Mouse (Mus musculus): ENCODE measurements around the gene Kdm1a. TPM values are rescaled to one million over a fixed set of nuclear protein-coding genes. Genes with fewer than 3 reads are reported as not detected.

Gene Kdm1a
- polyA plus RNA-seq, 1 experiment from 2014 or later = 76.5 TPM

DNA sequence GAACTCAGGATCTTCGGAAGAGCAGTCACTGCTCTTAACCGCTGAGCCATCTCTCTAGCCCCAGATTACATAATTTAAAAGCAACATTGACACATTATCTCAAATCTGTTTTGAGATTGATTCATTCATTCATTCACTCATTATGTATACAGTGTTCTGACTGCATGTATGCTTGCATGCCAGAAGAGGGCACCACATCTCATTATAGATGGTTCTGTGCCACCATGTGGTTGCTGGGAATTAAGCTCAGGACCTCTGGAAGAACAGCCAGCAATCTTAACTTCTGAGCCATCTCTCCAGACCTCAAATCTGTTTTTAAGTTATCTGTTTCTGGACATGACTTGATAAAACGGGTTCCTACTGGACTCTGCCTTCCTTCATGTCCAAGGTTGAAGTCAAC is 2.7 kb downstream of the Kdm1a start:
- Histone ChIP-seq H3K36me3 (no peaks in the 10 kb centered on the region), H3K27ac (replicated peaks) (no peak overlapping the region), H3K27me3 (no peaks in the 10 kb centered on the region), H3K4me1 (replicated peaks) (peaks cover 50% of the 10 kb centered on the region), H3K9ac (no peak overlapping the region), H3K9me3 (no peaks in the 10 kb centered on the region), H3K4me3 (peak overlapping the region; percentile 99; the same call in 1 of the 2 replicates), H3K4me2 (peak overlapping the region; percentile 76)
- WGBS = 95% methylated on average over 3 of the region's 3 CpGs
- no peak for ATAC-seq (ENCODE audit: low read depth)

DNA sequence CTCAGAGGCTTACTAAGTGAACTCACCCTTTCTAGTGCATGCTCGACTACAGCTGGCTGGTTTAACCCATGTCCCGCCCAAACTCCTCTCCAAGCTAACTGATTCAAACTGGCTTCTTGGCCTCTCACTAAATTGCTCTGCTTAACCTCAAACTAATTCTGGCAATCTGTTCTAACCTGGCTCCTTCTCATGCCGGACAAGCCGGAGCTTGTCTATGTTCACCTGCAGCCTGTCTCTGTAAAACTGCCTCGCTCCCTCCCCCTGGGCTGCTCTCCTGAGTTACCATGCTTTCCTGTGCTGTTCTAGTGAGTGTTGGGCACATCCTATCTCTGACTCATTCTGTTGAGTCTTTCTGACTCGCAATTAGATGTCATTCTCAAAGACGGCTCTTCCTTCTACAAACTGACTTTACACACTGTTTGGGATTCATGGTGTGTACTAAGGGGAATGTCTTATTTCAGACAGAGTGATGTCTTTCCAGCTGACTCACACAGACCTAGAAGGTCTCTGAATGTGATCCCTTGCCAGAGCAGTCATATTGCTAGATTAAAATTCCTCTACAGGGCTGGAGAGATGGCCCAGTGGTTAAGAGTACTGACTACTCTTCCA is 4.2 kb downstream of the Kdm1a start:
- Histone ChIP-seq H3K27me3 (no peaks in the 10 kb centered on the region), H3K27ac (replicated peaks) (no peak overlapping the region), H3K4me1 (replicated peaks) (peaks cover 64% of the 10 kb centered on the region), H3K9me3 (no peaks in the 10 kb centered on the region), H3K36me3 (no peaks in the 10 kb centered on the region), H3K4me2 (no peak overlapping the region), H3K4me3 (no peak overlapping the region), H3K9ac (no peak overlapping the region)
- no peak for ATAC-seq (ENCODE audit: low read depth)
- 90% methylated on average over 7 of the region's 7 CpGs for WGBS

DNA sequence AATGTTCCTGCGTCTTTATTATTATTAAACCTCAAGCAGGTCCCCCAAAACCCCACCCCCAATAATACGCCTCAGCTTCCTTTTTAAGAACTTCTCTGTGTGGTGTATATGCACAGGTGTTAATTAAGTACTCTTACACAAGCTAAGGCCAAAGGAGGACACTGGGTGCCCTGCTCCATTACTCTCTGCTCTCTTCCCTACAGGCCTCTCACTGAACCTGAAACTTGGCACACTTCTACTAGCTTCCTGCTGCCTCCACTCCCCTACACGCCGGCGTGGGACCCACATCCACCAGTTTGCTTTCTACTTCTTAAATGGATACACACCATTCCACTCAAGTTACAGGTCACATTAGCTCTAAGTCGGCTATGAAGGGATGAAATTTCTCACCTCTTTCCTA is 7.3 kb downstream of the Kdm1a start:
- H3K27ac ChIP-seq (replicated peaks) = no peak overlapping the region
- H3K4me2 ChIP-seq = no peak overlapping the region
- no peak for ATAC-seq (ENCODE audit: low read depth)
- no peak overlapping the region for H3K4me3 ChIP-seq
- 85% methylated on average over 6 of the region's 6 CpGs for WGBS
- peaks cover 72% of the 10 kb centered on the region for H3K4me1 ChIP-seq (replicated peaks)
- H3K36me3 ChIP-seq = peaks cover 9% of the 10 kb centered on the region
- H3K9me3 ChIP-seq = no peaks in the 10 kb centered on the region
- no peak overlapping the region for H3K9ac ChIP-seq
- H3K27me3 ChIP-seq = no peaks in the 10 kb centered on the region

DNA sequence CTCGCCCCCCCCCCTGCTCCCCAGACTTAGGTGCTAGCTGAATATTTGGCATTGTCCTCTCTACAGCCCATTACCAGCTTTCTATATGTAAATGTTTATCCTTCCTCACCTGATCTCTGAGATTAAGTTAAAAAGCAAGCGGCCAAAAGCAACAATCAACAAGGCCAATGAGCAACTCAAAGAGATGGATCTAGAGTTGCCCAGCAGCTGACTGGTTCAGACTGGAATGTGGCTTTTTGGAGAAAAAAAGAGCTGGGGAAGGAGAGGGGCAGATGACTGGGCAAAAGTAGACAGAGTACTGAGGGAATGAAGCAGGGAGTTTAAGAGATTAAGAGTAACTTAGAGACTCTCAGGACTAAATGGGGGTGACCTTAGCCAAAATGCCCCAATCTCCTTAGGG is 8.5 kb downstream of the Kdm1a start:
- ATAC-seq (ENCODE audit: low read depth) = no peak
- no peaks in the 10 kb centered on the region for H3K9me3 ChIP-seq
- 84% methylated on average over 2 of the region's 2 CpGs for WGBS
- H3K27ac ChIP-seq (replicated peaks) = no peak overlapping the region
- peaks cover 17% of the 10 kb centered on the region for H3K36me3 ChIP-seq
- H3K9ac ChIP-seq = no peak overlapping the region
- no peak overlapping the region for H3K4me2 ChIP-seq
- peaks cover 76% of the 10 kb centered on the region for H3K4me1 ChIP-seq (replicated peaks)
- no peak overlapping the region for H3K4me3 ChIP-seq
- no peaks in the 10 kb centered on the region for H3K27me3 ChIP-seq

DNA sequence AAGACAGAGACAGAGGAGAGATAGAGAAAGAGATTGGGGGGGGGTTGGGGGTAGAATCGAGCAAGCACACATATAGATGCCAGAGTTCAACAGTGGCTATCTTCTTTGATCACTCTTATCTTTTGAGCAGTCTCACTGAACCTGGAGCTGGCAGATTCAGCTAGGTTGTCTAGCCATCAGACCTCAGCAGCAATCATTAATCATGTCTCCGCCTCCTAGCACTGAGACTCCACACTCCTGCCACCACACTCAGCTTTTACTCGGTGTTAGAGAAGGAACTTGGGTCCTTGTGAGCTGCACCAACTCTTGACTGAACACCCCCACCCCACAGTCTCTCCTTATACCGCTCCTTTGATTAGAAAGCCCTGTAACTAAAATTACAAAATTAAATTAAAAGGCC is 10.4 kb downstream of the Kdm1a start:
- Histone ChIP-seq H3K9ac (no peak overlapping the region), H3K4me2 (no peak overlapping the region), H3K4me1 (replicated peaks) (peaks cover 72% of the 10 kb centered on the region), H3K27ac (replicated peaks) (no peak overlapping the region), H3K27me3 (no peaks in the 10 kb centered on the region), H3K9me3 (no peaks in the 10 kb centered on the region), H3K36me3 (peaks cover 17% of the 10 kb centered on the region), H3K4me3 (no peak overlapping the region)
- no peak for ATAC-seq (ENCODE audit: low read depth)
- WGBS = 73% methylated on average over 4 of the region's 4 CpGs

DNA sequence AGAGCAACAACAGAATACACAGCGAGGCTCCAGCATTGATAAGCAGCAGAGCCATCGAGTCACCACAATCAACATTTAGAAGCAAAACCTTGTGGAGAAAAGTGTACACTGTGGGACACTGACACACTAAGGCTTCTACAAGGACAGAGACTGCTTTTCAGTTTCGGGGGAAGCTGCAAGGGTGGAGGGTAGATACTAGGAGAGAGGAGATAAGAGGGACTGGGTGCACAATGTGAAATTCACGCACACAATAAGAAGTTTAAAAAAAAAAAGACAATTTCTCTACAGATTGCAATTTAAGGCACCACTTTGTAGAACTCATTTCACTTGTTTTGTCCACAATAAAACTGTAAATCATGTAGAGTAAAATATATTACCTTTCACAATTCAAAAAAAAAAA is 14.5 kb downstream of the Kdm1a start:
- WGBS = 90% methylated on average over 4 of the region's 4 CpGs
- Histone ChIP-seq H3K4me1 (replicated peaks) (peaks cover 65% of the 10 kb centered on the region), H3K36me3 (peaks cover 17% of the 10 kb centered on the region), H3K9ac (no peak overlapping the region), H3K4me3 (no peak overlapping the region), H3K27ac (replicated peaks) (no peak overlapping the region), H3K9me3 (no peaks in the 10 kb centered on the region), H3K27me3 (no peaks in the 10 kb centered on the region), H3K4me2 (no peak overlapping the region)
- no peak for ATAC-seq (ENCODE audit: low read depth)

DNA sequence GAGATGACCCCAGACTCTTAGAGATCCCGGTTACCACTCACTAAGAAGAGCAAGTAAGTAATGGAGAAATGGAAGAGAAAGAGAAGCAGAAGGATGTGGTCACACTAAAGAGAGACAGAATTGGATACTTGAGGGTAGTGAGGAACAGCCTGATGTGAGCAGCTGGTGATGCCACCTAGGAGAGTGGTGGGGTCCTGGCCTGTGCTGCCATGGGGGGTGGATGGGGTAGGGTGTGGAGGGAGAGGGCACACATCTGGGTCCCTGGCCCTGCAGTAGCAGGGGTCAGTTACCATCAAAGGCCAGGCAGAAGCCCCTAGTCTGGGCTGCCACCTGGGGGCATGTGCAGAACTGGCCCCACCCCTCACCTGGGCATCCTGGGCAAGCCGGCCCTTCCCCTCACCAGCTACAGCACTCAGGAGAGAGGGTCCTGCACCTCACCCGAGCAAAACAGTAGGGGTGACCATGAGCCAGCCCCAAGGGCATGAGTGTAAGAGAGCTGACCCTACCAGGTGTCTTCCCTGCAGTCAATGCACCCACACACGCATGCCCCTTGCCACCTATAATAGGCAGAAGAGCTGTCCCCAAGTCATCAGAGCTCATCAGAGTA is 15.2 kb downstream of the Kdm1a start:
- WGBS = 94% methylated on average over 4 of the region's 4 CpGs
- H3K4me2 ChIP-seq = no peak overlapping the region
- H3K4me3 ChIP-seq = no peak overlapping the region
- H3K27ac ChIP-seq (replicated peaks) = no peak overlapping the region
- H3K36me3 ChIP-seq = peaks cover 13% of the 10 kb centered on the region
- ATAC-seq (ENCODE audit: low read depth) = peak; percentile 50; the same call in 1 of the 2 replicates
- no peak overlapping the region for H3K9ac ChIP-seq
- H3K27me3 ChIP-seq = no peaks in the 10 kb centered on the region
- H3K9me3 ChIP-seq = no peaks in the 10 kb centered on the region
- peaks cover 66% of the 10 kb centered on the region for H3K4me1 ChIP-seq (replicated peaks)

DNA sequence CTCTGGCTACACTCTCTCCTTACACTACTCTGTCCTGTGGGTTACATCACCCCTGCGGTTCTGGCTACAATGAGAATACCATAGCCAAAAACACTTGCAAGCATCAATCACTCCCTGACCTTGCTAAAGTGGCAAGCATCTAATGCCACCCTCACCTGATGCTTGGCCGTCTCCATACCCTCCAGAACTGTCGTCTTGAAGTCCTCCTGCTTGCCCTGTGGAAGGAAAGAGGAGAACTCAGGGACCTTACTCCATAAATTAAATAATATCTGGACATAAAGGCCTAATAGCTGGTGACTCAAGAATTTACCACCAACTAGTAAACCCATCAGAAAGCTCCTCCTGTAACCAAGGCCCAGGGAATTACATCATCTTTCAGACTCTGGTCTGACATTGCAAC is 20.6 kb downstream of the Kdm1a start:
- Histone ChIP-seq H3K4me3 (no peak overlapping the region), H3K4me1 (replicated peaks) (peaks cover 45% of the 10 kb centered on the region), H3K27ac (replicated peaks) (no peak overlapping the region), H3K9me3 (no peaks in the 10 kb centered on the region), H3K4me2 (no peak overlapping the region), H3K27me3 (no peaks in the 10 kb centered on the region), H3K36me3 (peaks cover 6% of the 10 kb centered on the region; the same call in 1 of the 2 replicates), H3K9ac (no peak overlapping the region)
- 83% methylated on average over 3 of the region's 3 CpGs for WGBS
- ATAC-seq (ENCODE audit: low read depth) = no peak

DNA sequence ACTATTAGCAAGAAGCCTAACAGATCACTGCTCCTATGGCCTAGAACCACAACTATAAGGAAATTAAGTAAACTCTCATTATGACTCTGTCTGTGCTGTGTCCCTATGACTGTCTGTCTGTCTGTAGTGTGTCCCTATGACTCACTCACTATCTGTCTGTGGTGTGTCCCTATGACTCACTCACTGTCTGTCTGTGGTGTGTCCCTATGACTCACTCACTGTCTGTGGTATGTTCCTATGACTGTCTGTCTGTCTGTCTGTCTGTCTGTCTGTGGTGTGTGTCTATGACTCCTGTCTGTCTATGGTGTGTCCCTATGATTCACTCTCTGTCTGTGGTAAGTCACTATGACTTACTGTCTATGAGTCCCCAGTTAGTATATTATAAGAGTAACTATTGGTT is 32.5 kb downstream of the Kdm1a start:
- Histone ChIP-seq H3K9ac (no peak overlapping the region), H3K36me3 (peaks cover 71% of the 10 kb centered on the region), H3K4me3 (no peak overlapping the region), H3K9me3 (no peaks in the 10 kb centered on the region), H3K4me2 (no peak overlapping the region), H3K4me1 (replicated peaks) (no peaks in the 10 kb centered on the region; the same call in 1 of the 2 replicates), H3K27ac (replicated peaks) (no peak overlapping the region), H3K27me3 (no peaks in the 10 kb centered on the region)
- no peak; the same call in 1 of the 2 replicates for ATAC-seq (ENCODE audit: low read depth)

DNA sequence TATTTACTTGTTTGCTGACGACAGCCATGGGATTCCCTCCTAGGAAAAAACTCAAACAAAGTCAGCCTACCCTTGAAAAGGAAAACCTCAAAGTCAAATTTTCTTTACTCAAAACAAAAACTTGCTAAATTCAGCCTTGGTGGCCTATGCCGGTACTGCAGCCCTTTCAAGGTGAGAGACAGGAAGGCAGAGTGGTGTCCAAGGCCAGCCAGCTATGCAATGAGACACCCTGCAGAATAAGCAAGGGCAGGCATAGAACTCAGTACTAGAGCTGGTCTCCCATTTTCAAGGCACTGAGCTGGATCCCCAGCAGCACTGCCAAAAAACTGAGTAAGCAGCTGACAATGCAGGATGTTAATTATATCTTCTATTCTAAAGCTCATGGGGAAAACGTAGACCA is 33.9 kb downstream of the Kdm1a start:
- no peak for ATAC-seq (ENCODE audit: low read depth)
- no peak overlapping the region for H3K9ac ChIP-seq
- no peak overlapping the region for H3K4me2 ChIP-seq
- H3K4me1 ChIP-seq (replicated peaks) = no peaks in the 10 kb centered on the region
- H3K9me3 ChIP-seq = no peaks in the 10 kb centered on the region
- no peak overlapping the region for H3K27ac ChIP-seq (replicated peaks)
- peaks cover 82% of the 10 kb centered on the region for H3K36me3 ChIP-seq
- H3K4me3 ChIP-seq = no peak overlapping the region
- no peaks in the 10 kb centered on the region for H3K27me3 ChIP-seq
- 83% methylated on average over 3 of the region's 3 CpGs for WGBS

DNA sequence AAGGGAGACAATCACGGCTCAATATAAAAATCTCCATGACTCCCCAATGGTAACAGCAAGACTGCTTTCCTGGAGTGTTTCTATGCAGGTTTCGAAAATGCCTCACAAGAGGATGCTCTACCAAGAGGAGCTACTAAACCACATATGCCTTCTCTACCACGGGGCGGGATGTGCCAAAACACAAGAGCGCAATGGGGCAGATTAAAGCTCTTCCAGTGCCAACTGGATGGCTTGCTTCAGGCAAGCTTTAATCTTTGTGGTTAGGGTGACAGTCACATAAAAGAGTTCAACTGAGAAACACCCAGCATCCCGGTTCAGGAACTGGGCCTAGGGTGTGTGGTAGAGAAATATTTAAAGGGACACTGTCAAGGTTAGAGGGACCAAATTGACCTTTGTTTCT is 39.8 kb downstream of the Kdm1a start:
- H3K36me3 ChIP-seq = peaks cover 81% of the 10 kb centered on the region
- no peak overlapping the region for H3K4me3 ChIP-seq
- no peak for ATAC-seq (ENCODE audit: low read depth)
- no peak overlapping the region for H3K9ac ChIP-seq
- peaks cover 5% of the 10 kb centered on the region; the same call in 1 of the 2 replicates for H3K4me1 ChIP-seq (replicated peaks)
- no peak overlapping the region for H3K4me2 ChIP-seq
- H3K27ac ChIP-seq (replicated peaks) = no peak overlapping the region; the same call in 1 of the 2 replicates
- no peaks in the 10 kb centered on the region for H3K9me3 ChIP-seq
- no peaks in the 10 kb centered on the region for H3K27me3 ChIP-seq
- WGBS = 85% methylated on average over 6 of the region's 6 CpGs

DNA sequence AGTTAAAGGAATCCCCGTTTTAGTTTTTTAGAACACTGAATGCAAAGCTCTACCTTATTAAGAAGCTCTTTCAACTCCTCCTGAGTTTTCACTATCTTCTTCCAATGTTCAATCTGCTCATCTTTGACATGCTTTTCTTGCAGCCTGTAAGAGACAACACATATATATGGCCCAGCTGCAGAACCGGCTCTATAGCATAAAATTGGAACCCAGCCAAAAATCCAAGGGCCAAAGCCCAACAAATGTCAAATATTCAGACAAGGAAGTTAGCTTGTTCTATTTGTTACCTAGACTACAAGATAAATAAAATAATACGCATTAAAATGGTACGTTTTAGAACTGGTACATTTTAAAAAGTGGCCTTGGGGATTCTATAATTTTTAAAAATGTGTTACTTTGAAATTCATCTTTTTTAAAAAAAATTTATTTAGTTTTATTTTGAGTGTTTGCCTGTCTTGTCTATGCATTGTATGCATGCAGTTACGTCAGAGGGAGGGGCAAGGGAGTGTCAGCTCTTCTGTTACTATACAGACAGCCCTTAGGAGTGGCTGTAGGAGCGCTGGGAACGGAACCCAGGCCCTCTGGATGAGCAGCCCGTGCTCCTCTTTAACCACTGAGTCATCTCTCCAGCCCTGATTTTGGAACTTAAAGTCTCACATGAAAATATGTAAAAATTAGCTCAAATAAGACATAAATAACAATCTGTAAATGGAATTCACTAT is 42.1 kb downstream of the Kdm1a start:
- no peaks in the 10 kb centered on the region for H3K27me3 ChIP-seq
- no peak overlapping the region for H3K27ac ChIP-seq (replicated peaks)
- 91% methylated on average over 8 of the region's 8 CpGs for WGBS
- no peak overlapping the region for H3K4me3 ChIP-seq
- H3K4me1 ChIP-seq (replicated peaks) = peaks cover 5% of the 10 kb centered on the region; the same call in 1 of the 2 replicates
- no peaks in the 10 kb centered on the region for H3K9me3 ChIP-seq
- peaks cover 82% of the 10 kb centered on the region for H3K36me3 ChIP-seq
- no peak overlapping the region for H3K4me2 ChIP-seq
- ATAC-seq (ENCODE audit: low read depth) = no peak
- no peak overlapping the region for H3K9ac ChIP-seq
